17 mouse cellular contexts compared by ENCODE assay signal in genomic region chr13:55826796-55827678, GRCm38 (mm10). TPM values are rescaled to one million over a fixed set of nuclear protein-coding genes. Genes with fewer than 3 reads are reported as not detected.
A peak's percentile ranks its signal among the peaks of the same experiment; 100 is the strongest.
DNase-seq lines count a peak whose midpoint lies in the region; ATAC-seq lines count a peak whose summit lies in the region.
"Had no signal": no experiment of that assay in that cellular context is flagged by ENCODE, and none has a peak within 500 bp of the region (broad histone marks: within the 10 kb centered on the region; RNA-seq: fewer than 3 reads in every experiment).

No protein-coding gene starts in this region.

- H3K36me3 ChIP-seq in midbrain, embryonic 14.5 days (ENCODE audit: control insufficient read depth, insufficient read depth, low read length), result no peaks in the 10 kb centered on the region
- H3K36me3 ChIP-seq in midbrain, embryonic 16.5 days (ENCODE audit: control insufficient read depth, insufficient read depth, low read length), result no peaks in the 10 kb centered on the region
- H3K36me3 ChIP-seq in limb, embryonic 13.5 days, result peaks cover 15% of the 10 kb centered on the region
- H3K36me3 ChIP-seq: forebrain, embryonic 15.5 days had no signal

- peaks cover 90% of the 10 kb centered on the region for H3K27me3 ChIP-seq in midbrain, embryonic 14.5 days (ENCODE audit: control insufficient read depth, insufficient read depth, low read length)
- peaks cover 59% of the 10 kb centered on the region for H3K27me3 ChIP-seq in midbrain, embryonic 16.5 days (ENCODE audit: control insufficient read depth, insufficient read depth, low read depth, low read length)
- H3K27me3 ChIP-seq in limb, embryonic 13.5 days, result peaks cover 85% of the 10 kb centered on the region

- no peak overlapping the region for H3K4me3 ChIP-seq in midbrain, embryonic 14.5 days (replicated peaks; ENCODE audit: low read depth, low read length)
- no peak overlapping the region for H3K4me3 ChIP-seq in midbrain, embryonic 16.5 days (ENCODE audit: low read depth, low read length)
- H3K4me3 ChIP-seq in limb, embryonic 13.5 days, result peak overlapping the region; percentile 67
- H3K4me3 ChIP-seq: forebrain, embryonic 15.5 days; left cerebral cortex, adult 2 months had no signal

- no peak overlapping the region for H3K27ac ChIP-seq in midbrain, embryonic 14.5 days (replicated peaks; ENCODE audit: low read depth, low read length)
- no peak overlapping the region for H3K27ac ChIP-seq in midbrain, embryonic 16.5 days (ENCODE audit: low read length)
- peak overlapping the region; percentile 87 for H3K27ac ChIP-seq in limb, embryonic 13.5 days
- H3K27ac ChIP-seq: forebrain, embryonic 15.5 days; left cerebral cortex, adult 2 months had no signal

- no peak for ATAC-seq in midbrain, embryonic 14.5 days (ENCODE audit: low FRiP score, low TSS enrichment)
- no peak for ATAC-seq in midbrain, embryonic 16.5 days
- ATAC-seq in limb, embryonic 13.5 days (ENCODE audit: low FRiP score, low read depth), result no peak
- ATAC-seq: forebrain, embryonic 15.5 days had no signal

- 0 out of 2 replicates have a peak, but pooled peaks cover 2% of the 10 kb centered on the region for H3K4me1 ChIP-seq in midbrain, embryonic 14.5 days (ENCODE audit: control insufficient read depth, insufficient read depth, low read length)
- peaks cover 9% of the 10 kb centered on the region for H3K4me1 ChIP-seq in midbrain, embryonic 16.5 days (ENCODE audit: control insufficient read depth, insufficient read depth, low read length)
- peaks cover 62% of the 10 kb centered on the region for H3K4me1 ChIP-seq in limb, embryonic 13.5 days

- H3K4me2 ChIP-seq in midbrain, embryonic 14.5 days (ENCODE audit: low read length), result no peak overlapping the region
- H3K4me2 ChIP-seq in midbrain, embryonic 16.5 days (ENCODE audit: low read length), result no peak overlapping the region
- peak overlapping the region; percentile 71 for H3K4me2 ChIP-seq in limb, embryonic 13.5 days (replicated peaks)
- H3K4me2 ChIP-seq: forebrain, embryonic 15.5 days had no signal

- intact Hi-C loops in heart, postnatal 10 days (cut with DNase I), result no loop called here

- peak; percentile 85 for DNase-seq in heart, adult 11 months
- DNase-seq in heart, postnatal 10 days, result no peak
- peak; percentile 60 for DNase-seq in midbrain, embryonic 14.5 days
- no peak for DNase-seq in spleen, postnatal 36 days (ENCODE audit: low spot score in 2 of 2)
- no peak for DNase-seq in layer of hippocampus, postnatal 14 days (ENCODE audit: low spot score in 2 of 2)
- DNase-seq in gastrocnemius, postnatal 25 days, result no peak
- DNase-seq: adrenal gland, postnatal 36 days; cerebellum, adult 11 months had no signal

- WGBS in midbrain, embryonic 14.5 days, result 3% methylated on average over 13 of the region's 13 CpGs
- 4% methylated on average over 13 of the region's 13 CpGs for WGBS in midbrain, embryonic 16.5 days
- WGBS in limb, embryonic 13.5 days, result 5% methylated on average over 13 of the region's 13 CpGs

- H3K9ac ChIP-seq in midbrain, embryonic 14.5 days (replicated peaks; ENCODE audit: low read length), result no peak overlapping the region
- no peak overlapping the region for H3K9ac ChIP-seq in midbrain, embryonic 16.5 days (ENCODE audit: low read depth, low read length)
- H3K9ac ChIP-seq in limb, embryonic 13.5 days, result peak overlapping the region; percentile 94
- H3K9ac ChIP-seq: forebrain, embryonic 15.5 days had no signal

- H3K9me3 ChIP-seq in midbrain, embryonic 14.5 days (ENCODE audit: control insufficient read depth, low read length), result no peaks in the 10 kb centered on the region
- no peaks in the 10 kb centered on the region for H3K9me3 ChIP-seq in midbrain, embryonic 16.5 days (replicated peaks; ENCODE audit: control insufficient read depth, low read length, poor library complexity, severe bottlenecking)
- H3K9me3 ChIP-seq in limb, embryonic 13.5 days, result no peaks in the 10 kb centered on the region
- H3K9me3 ChIP-seq: forebrain, embryonic 15.5 days had no signal

RNA-seq across cellular contexts. Expression of gene Pitx1, which starts 9.0 kb away (rescaled TPM):
- total RNA-seq in heart, postnatal 10 days (2021), result not detected
- polyA plus RNA-seq in midbrain, embryonic 14.5 days (2014; fragmentation: Nextera tagmentation; extraction: Ambion mirVana), result 3.2 and 3.3 TPM in 2 replicates
- polyA plus RNA-seq in midbrain, embryonic 16.5 days (2015; fragmentation: Nextera tagmentation; extraction: Ambion mirVana), result 1.0 and 1.4 TPM in 2 replicates
- polyA plus RNA-seq in limb, embryonic 13.5 days (2015; fragmentation: Nextera tagmentation; extraction: Ambion mirVana), result 88.9 and 109 TPM in 2 replicates
- total RNA-seq in layer of hippocampus, postnatal 14 days (2021), result not detected
- under 1 TPM; 0.46 to 0.70 TPM for total RNA-seq in gastrocnemius, postnatal 25 days (2021)
- total RNA-seq: adrenal gland, postnatal 36 days; left cerebral cortex, adult 2 months; MEL had no signal
- polyA plus RNA-seq: C2C12; forebrain, embryonic 15.5 days; spleen, adult 2 months had no signal

RNA-seq across cellular contexts. Expression of gene Catsper3, which starts 42.7 kb away (rescaled TPM):
- total RNA-seq in heart, postnatal 10 days (2021), result under 1 TPM in 1 of 2 experiments, not detected in 1; 0.26 TPM
- polyA plus RNA-seq in midbrain, embryonic 14.5 days (2014; fragmentation: Nextera tagmentation; extraction: Ambion mirVana), result not detected in 2 replicates
- 0.19 TPM in 1 of 2 replicates, not detected in the other for polyA plus RNA-seq in midbrain, embryonic 16.5 days (2015; fragmentation: Nextera tagmentation; extraction: Ambion mirVana)
- 0.14 TPM in 1 of 2 replicates, not detected in the other for polyA plus RNA-seq in limb, embryonic 13.5 days (2015; fragmentation: Nextera tagmentation; extraction: Ambion mirVana)
- total RNA-seq in layer of hippocampus, postnatal 14 days (2021), result under 1 TPM; 0.25 to 0.29 TPM
- not detected for total RNA-seq in gastrocnemius, postnatal 25 days (2021)
- total RNA-seq: gastrocnemius, postnatal 4 days; MEL had no signal
- polyA plus RNA-seq: forebrain, embryonic 15.5 days; liver, embryonic 16.5 days had no signal

Comparison
In these comparisons a context has a peak if more than half of its experiments do, and no peak if none do; other contexts are left out.
1. DNase-seq: peak in heart, adult 11 months (single experiment) and midbrain, embryonic 14.5 days (single experiment); none in heart, postnatal 10 days (0 of 2), spleen, postnatal 36 days (0 of 2), layer of hippocampus, postnatal 14 days (0 of 2) and gastrocnemius, postnatal 25 days (single experiment).